Mouse (Mus musculus) 416B (cell line): ENCODE data around the gene Clk4.
A peak's percentile ranks its signal among the peaks of the same experiment; 100 is the strongest.

Experiments
- DNase-seq: peaks from one replicate; pipeline ENCODE4 v3.0.0; 2011; ENCODE audit warnings: low read depth

The Clk4 gene

GRCm38 (mm10) chr11:51308306-51308705, 46.8 kb downstream of the Clk4 start:
- DNase-seq = no peak

DNA sequence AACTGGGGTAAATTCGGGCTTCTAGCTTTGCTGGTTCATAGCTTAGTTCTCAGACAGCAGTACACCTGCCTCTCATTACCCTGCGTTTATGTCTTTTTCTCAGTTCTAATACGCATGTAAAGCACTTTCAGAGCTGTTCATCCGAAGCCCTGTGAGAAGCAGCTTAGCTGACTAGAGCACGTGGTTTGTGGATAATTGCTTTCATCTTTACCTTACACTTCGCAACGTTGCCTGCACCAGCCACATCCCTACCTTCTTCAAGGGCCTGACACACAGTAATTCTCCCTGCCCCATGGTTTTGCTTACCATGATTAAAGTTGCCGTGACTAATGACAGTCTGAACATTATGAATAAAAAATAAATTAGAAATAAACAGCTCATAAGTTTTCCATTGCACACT, 50.3 kb downstream of the Clk4 start:
- DNase-seq = no peak

DNA sequence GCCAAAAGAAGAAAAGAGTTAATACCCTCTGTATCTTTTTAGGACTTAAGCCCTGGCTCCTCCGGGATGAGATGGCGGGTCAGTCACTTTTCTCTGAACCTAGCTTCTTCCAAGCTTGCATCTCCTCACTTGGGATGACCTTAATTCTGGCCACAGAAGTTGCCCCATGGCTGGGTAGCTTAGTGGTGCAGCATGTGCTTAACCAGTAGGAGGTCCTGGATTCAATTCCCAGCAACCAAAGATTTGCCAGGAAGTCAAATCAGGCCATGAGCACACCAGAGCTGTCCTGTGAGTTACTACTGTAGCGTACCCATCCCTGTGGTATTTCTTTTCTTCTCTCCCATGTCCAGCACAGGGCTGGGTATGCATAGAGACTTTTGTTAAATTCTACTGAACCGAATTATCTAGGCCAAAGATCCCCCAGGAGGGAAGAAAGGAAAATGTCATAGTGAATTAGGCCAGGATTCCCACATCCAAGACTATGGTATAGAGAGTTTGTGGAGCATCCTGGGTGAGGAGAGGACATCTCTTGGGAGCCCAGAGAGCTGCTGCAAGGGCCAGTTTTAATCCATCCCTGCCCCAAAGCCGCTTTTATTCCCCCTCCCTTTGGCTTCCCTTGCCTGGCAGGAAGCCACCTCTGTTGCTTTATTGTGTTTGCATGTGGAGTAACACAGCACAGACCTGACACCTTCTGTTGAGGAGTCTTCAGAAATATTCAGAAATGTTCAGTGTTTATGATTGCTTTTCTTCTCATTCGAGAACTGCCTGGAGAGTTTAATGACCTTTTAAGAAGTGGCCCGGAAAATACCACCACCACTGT, 54.7 kb downstream of the Clk4 start:
- no peak for DNase-seq

GRCm38 (mm10) chr11:51320609-51321008, 59.1 kb downstream of the Clk4 start:
- DNase-seq = no peak

GRCm38 (mm10) chr11:51326908-51327307, 65.4 kb downstream of the Clk4 start:
- no peak for DNase-seq

DNA sequence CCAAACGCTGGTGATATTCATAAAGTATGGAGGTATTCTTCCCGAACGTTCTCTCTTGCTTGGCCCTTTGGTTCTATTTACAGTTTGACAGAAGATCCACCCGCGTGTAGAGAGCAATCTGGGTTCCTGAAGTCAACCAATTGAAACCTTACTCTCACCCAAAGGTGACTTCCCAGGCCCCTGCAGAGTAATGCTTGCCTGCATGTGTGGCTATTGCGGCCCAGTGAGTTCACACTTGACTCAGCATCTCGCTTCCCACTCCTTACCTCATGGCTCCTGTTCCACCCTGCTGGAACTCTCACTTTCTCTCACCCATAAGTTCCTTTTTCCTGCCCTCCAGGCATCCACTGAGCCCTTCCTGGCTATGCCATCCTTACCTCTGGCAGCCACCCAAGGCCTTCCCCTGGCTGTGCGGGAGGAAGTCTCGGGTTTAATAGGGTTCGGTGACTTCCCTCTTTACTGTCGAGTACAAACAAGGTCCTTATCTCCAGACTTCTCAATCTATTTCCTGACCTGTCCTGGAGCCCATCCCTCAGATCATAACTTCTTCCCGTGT, 66.9 kb downstream of the Clk4 start:
- DNase-seq = peak; percentile 55

DNA sequence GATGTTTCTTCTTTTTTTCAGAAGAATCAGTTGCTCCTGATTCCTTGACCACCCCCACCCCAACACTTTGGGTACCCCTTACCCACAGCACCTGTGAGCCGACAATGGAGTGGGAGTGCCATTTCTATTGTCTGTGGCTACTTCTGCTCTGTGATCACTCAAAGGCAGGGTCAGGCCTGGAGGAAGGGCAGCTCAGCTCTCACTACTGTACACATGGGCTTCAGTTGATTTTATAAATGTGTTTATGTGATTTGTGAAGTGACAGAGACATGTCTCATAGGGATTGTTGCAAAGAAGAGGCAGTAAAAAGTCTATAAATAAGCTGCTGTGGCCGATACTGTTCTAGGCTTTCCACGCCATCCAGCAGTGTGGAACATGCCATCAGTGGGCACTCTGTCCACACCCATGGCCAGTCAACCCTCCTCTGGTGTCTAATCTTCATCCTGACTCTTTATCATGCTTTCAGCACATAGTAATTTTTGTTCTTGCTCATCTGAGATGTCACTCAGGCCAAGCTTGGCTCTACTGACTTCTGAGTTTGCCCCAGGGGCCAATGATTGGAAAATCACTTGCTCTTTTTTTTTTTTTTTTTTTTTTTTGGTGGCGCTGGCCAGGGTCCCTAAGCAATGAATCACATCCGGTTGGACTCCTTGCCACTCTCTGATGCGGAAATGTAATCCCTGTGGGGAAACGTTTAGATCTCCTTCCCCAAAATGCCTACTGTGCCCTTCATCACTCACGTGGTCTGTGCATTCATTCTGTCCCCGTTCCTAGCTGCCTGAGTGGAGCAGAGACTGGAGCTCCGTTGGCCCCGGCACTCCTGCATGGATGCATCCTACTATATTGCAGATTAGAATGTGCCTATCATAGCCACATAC, 68.5 kb downstream of the Clk4 start:
- peak; percentile 71 for DNase-seq
